Mouse (Mus musculus) limb, embryonic 14.5 days (tissue): ENCODE data around the gene Ccdc12. TPM values are rescaled to one million over a fixed set of nuclear protein-coding genes. Genes with fewer than 3 reads are reported as not detected.

Experiments used
- ATAC-seq: fragments of 200-750 bp; cut with Nextera tagmentation; 2 replicates; pipeline ENCODE4 v1.8.0; 2017; ENCODE audit warnings: low read depth, moderate number of reproducible peaks, moderate TSS enrichment; ENCODE audit not compliant: low FRiP score
- DNase-seq: peaks from one replicate; pipeline ENCODE4 v3.0.0-alpha.2; 2015; ENCODE audit warnings: low spot score
- H3K27ac ChIP-seq: fragments of 300-500 bp; sonication (generic); replicated peaks from 2 replicates; pipeline ENCODE4 v1.5.1; 2014; ENCODE audit warnings: low read depth, mild to moderate bottlenecking, low read length, moderate library complexity, mixed read lengths
- H3K27me3 ChIP-seq: fragments of 300-500 bp; sonication (generic); 2 replicates; pipeline ENCODE4 v1.6.1; 2014; ENCODE audit warnings: low read length, mixed read lengths; ENCODE audit not compliant: control insufficient read depth, insufficient read depth
- H3K36me3 ChIP-seq: fragments of 300-500 bp; sonication (generic); 2 replicates; pipeline ENCODE4 v1.6.1; 2014; ENCODE audit warnings: mild to moderate bottlenecking, low read length, moderate library complexity, mixed read lengths; ENCODE audit not compliant: control insufficient read depth, insufficient read depth
- H3K4me1 ChIP-seq: fragments of 300-500 bp; sonication (generic); 2 replicates; pipeline ENCODE4 v1.6.1; 2014; ENCODE audit warnings: antibody characterized with exemption, low read length, mixed read lengths; ENCODE audit not compliant: control insufficient read depth, insufficient read depth
- H3K4me2 ChIP-seq: fragments of 300-500 bp; sonication (generic); replicated peaks from 2 replicates; pipeline ENCODE4 v1.6.1; 2014; ENCODE audit warnings: low read depth, mild to moderate bottlenecking, low read length, moderate library complexity; ENCODE audit not compliant: severe bottlenecking
- H3K4me3 ChIP-seq: fragments of 300-500 bp; sonication (generic); replicated peaks from 2 replicates; pipeline ENCODE4 v1.5.1; 2014; ENCODE audit warnings: low read length
- H3K9ac ChIP-seq: fragments of 300-500 bp; sonication (generic); 2 replicates; pipeline ENCODE4 v1.6.1; 2014; ENCODE audit warnings: mild to moderate bottlenecking, low read depth, low read length, moderate library complexity; ENCODE audit not compliant: severe bottlenecking
- H3K9me3 ChIP-seq: fragments of 300-500 bp; sonication (generic); 2 replicates; pipeline ENCODE4 v1.6.1; 2016; ENCODE audit warnings: low read length; ENCODE audit not compliant: control insufficient read depth
- POLR2A ChIP-seq: fragments of 200-500 bp; IDR thresholded peaks from 2 replicates; pipeline ENCODE4 v1.8.0; 2012; ENCODE audit warnings: inconsistent platforms, mild to moderate bottlenecking, moderate library complexity, borderline replicate concordance; ENCODE audit not compliant: insufficient read depth, insufficient read length; ENCODE audit errors: extremely low read depth
- WGBS: fragments of 180-500 bp; shearing (Covaris S2); extraction: QIAGEN DNeasy Blood & Tissue Kit; methylation state at CpG from one replicate; pipeline ENCODE4 v1.1.7; 2014; 5-methylcytosine and 5-hydroxymethylcytosine counted together
- polyA plus RNA-seq, 2 experiments: library from polyadenylated mRNA; depleted of rRNA in 1 of 2; stranded (reverse) in 1 of 2; unstranded in 1 of 2; fragments of >200 nt; fragmentation: Nextera tagmentation in 1 of 2; extraction: Ambion mirVana in 1 of 2; gene quantifications; 2 replicates each; pipeline versions ENCODE4 v1.2.1 to v1.2.3; 2012 to 2014

Gene Ccdc12
- polyA plus RNA-seq, 2 experiments = 83.8 to 102 TPM

DNA sequence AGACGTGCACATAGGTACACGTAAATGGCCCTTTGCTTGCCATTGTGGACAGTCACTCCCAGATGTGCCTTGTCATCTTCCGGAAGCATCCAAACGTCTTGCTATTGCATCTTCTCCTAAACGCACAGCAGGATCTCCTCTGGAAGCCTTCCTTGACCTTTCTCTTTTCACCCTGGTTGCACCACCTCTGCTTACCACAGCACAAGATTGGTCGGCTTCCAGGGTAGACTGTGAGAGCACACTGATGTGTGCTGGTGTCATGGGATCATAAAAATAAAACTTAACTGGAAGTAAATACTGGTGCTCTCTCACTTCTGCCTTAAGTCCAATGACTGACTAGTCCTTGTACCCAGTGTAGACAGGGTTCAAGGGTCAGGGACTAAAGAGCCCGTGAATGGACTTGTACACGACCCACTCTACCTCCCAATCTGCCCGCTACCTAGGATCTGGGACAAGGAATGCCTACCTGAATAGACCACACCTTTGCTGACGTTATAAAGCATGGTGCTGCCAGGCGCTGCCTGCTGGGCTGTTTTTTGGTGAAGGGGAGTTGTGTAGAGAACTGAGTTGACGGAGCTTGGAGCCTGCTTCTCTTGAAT lies 33.6 kb upstream of the Ccdc12 start:
- Histone ChIP-seq H3K4me2 (no peak overlapping the region), H3K27ac (no peak overlapping the region), H3K4me1 (peaks cover 10% of the 10 kb centered on the region), H3K4me3 (no peak overlapping the region), H3K27me3 (no peaks in the 10 kb centered on the region), H3K9me3 (no peaks in the 10 kb centered on the region), H3K36me3 (peaks cover 44% of the 10 kb centered on the region), H3K9ac (no peak overlapping the region)
- DNase-seq = no peak
- WGBS = 84% methylated on average over 12 of the region's 12 CpGs
- no peak for TF ChIP-seq POLR2A
- ATAC-seq = no peak

DNA sequence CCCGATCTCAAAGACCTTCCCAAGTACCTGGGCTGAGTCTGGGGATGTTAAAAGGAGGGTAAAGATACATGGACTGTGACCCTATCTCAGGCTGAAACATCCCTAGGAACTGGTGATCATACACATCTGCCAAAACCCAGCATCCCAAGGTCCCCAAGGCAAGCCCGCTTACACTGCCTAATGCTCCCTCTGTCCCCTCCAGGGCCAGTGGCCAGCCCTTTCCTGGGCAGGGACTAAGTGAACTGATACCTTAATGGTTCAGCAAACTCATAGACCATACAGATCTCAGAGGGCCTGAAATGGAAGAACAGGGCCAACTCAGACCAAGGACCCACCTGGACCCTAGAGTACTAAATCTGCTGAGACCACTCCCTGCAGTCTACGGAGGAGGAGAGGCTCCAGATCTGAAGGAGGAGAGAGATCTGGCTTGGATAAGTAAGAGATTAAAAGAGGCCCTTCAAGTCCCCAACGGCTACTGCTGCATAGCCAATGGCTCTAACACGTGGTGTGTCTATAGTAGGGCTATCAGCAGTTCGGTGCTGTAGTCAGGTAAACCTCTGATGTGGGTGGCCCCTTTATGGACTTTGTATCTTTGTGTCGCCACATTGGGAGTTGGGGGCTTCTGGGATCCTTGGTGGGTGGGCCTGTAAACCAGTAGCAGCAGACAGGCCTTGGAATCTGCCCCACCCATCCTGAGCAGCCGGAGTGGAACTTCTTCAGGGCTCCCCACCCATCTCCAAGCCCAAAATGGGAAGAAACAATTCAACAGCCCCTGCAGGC lies 32.7 kb upstream of the Ccdc12 start:
- ATAC-seq = no peak
- DNase-seq = no peak
- no peak for TF ChIP-seq POLR2A

DNA sequence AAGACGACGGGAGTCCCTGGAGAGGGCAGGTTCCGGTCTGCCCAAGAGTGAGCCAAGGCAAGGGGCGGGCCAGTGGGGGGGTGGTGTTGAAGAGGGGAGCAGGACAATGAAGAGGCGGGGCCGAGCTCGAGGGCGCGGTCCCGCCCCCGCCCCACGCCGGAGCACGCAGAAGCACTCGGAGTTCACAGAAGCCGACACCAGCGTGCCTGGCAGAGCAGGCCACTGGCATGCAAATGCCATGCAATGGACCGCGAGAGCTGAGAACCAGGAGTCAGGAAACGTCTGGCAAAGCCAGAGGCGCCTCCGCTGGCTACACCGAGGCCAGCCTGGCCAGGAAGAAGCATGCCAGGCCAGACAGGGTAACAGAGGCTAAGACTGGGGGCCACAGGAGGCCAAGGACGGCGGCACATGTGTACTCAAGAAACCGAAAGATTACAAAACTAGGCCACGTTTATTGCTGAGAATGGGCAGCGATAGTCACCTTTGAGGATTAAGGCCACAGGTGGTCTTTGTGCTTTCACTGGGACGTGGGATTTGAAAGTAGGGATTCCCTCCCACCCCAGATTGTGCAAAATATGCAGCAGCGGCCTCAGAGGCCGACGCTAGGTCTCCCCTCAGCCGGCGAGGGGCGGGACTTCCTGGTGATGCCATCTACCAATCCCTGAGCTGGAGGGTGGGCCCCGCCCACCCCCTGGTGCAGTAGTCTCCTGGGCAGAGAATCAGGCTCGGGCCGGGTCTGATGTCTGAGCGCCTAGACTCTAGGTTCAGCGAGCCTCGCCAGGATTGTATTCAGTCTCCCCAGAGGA lies 31.7 kb upstream of the Ccdc12 start, which contains the start of gene Nradd:
Nradd (minus strand) TSS at position 92 of the 806 bp plus-strand sequence.
- peak within 1 kb of the TSS; percentile 55 for H3K9ac ChIP-seq
- no peaks in the 10 kb centered on the region for H3K27me3 ChIP-seq
- H3K4me2 ChIP-seq = peak within 1 kb of the TSS; percentile 84
- under 1% methylated on average over 41 of the region's 41 CpGs for WGBS
- DNase-seq (peak; percentile 95), ATAC-seq (peak; percentile 92)
- TF ChIP-seq POLR2A = peak; percentile 80; the same call in 1 of the 2 replicates
- H3K27ac ChIP-seq = peak within 1 kb of the TSS; percentile 62
- H3K4me3 ChIP-seq = peak within 1 kb of the TSS; percentile 43
- H3K4me1 ChIP-seq = peaks cover 10% of the 10 kb centered on the region
- no peaks in the 10 kb centered on the region for H3K9me3 ChIP-seq
- H3K36me3 ChIP-seq = peaks cover 25% of the 10 kb centered on the region

More for the DNA sequence above, 32.7 kb upstream of the Ccdc12 start:
- Histone ChIP-seq H3K27me3 (no peaks in the 10 kb centered on the region), H3K4me3 (peak overlapping the region; percentile 43), H3K36me3 (peaks cover 35% of the 10 kb centered on the region), H3K9ac (peak overlapping the region; percentile 55), H3K9me3 (no peaks in the 10 kb centered on the region), H3K4me2 (peak overlapping the region; percentile 84), H3K27ac (peak overlapping the region; percentile 59), H3K4me1 (peaks cover 10% of the 10 kb centered on the region)
- 27% methylated on average over 8 of the region's 8 CpGs for WGBS

DNA sequence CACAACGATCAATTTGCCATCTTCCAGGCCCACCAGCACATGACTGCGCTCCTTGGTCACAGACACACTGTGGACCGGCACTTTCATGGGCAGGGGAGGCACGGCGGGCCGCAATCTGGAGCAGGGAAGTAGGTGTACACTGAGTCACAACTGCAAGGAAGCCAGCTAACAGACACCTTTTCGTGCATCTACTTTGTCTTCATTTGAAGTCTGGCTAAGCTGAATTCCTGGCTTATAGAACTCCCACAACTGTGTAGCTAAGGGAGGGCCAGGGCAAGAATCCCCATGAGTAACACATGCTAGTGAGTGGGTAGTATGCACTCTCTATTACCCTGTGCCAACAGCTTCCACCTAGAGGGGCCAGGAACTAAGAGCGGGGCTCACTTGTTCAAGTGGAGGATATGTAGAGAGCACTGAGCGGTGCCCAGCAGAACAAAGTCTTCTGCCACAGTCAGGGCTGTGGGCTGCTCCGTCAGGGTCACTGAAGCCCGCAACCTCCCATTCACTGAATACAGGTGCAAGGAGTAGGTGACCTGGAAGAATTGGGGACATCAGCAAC lies 30.9 kb upstream of the Ccdc12 start:
- Histone ChIP-seq H3K36me3 (peaks cover 17% of the 10 kb centered on the region), H3K4me1 (peaks cover 10% of the 10 kb centered on the region), H3K4me3 (peak overlapping the region; percentile 43), H3K4me2 (peak overlapping the region; percentile 84), H3K9me3 (no peaks in the 10 kb centered on the region), H3K9ac (peak overlapping the region; percentile 55), H3K27ac (peak overlapping the region; percentile 62), H3K27me3 (no peaks in the 10 kb centered on the region)
- DNase-seq (no peak), ATAC-seq (no peak)
- TF ChIP-seq POLR2A = no peak
- 62% methylated on average over 11 of the region's 11 CpGs for WGBS

DNA sequence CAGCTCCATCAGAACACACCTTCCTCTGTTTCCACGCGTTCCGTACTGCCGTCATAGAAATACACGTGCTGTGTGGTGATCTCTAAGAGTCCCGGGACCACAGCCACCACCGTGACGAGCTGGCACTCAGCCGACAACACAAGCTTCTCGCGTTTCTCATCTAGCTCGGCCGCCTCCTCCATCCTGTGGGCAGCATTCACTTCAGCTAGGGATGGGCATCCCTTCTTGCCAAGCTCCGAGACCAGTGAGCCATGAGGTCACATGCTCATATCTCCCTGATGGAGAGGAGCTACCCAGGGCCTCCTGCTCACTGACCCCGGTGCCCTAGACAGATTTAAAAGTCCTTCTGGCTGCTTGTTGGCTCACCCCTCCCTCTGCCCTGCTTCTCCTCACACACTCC lies 26.1 kb upstream of the Ccdc12 start:
- Histone ChIP-seq H3K9me3 (no peaks in the 10 kb centered on the region), H3K4me2 (no peak overlapping the region), H3K36me3 (no peaks in the 10 kb centered on the region), H3K4me3 (no peak overlapping the region), H3K4me1 (peaks cover 7% of the 10 kb centered on the region), H3K27ac (no peak overlapping the region), H3K9ac (no peak overlapping the region), H3K27me3 (peaks cover 15% of the 10 kb centered on the region)
- WGBS = 81% methylated on average over 15 of the region's 15 CpGs
- no peak for DNase-seq
- no peak for ATAC-seq
- TF ChIP-seq POLR2A = no peak
